Mouse (Mus musculus): Measurements from ENCODE around the gene Gm28038.

- TF ChIP-seq CTCF (conservative IDR thresholded peaks at IDR 0.05; ENCODE audit: insufficient read depth, insufficient read length, low read depth, low read length) (no peak), POLR2A (IDR thresholded peaks at IDR 0.05; ENCODE audit: low read depth, low read length) (no peak)
Observed at GRCm38 (mm10) chr2:30244595-30245178, 36.2 kb upstream of the Gm28038 start.
